Mouse (Mus musculus): ENCODE measurements at regions not wholly inside any gene's neighbourhood (a gene's known extent, or its start where the extent isn't known, plus 50 kb on each side); places are given as distances from the start of the nearest gene placed in this dataset.

DNA sequence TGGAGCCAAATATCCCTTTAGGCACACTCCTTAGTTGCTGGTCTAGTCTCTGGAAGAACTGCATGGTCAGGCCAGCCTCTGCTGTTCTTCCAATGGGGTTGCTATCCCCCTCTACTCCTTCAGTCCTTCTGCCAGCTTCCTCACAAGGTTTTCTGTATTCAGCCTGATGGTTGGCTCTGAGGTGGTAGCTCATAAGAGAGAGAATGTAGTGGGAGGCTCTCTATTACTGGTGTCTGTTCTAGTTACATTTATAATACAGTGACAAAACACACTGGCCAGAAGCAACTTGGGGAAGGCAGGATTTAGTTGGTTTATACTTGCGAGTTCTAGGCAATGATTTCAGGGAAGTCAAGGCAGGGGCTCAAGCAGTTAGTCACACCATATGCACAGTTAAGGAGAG is 341.1 kb upstream of the Igfbp7 start:
- TF ChIP-seq CTCF (IDR thresholded peaks at IDR 0.05; ENCODE audit: low read depth) (no peak), EP300 (optimal IDR thresholded peaks at IDR 0.05) (no peak)
